8 mouse cellular contexts compared by ENCODE assay signal in genomic region chr9:116807166-116808081, GRCm38 (mm10).
DNase-seq lines count a peak whose midpoint lies in the region; ATAC-seq and TF ChIP-seq lines count a peak whose summit lies in the region.

No protein-coding gene starts in this region.

- peak; percentile 38 for DNase-seq in left cerebral cortex, postnatal 4 days
- DNase-seq in left cerebral cortex, adult 9 months (ENCODE audit: low spot score in 2 of 2), result no peak
- peak; percentile 59 for DNase-seq in hindbrain, embryonic 11.5 days (ENCODE audit: low spot score)
- peak; percentile 70 for DNase-seq in lung, postnatal 36 days
- DNase-seq in stomach, postnatal 0 days (ENCODE audit: low spot score), result peak; percentile 19
- no peak for DNase-seq in spleen, adult 18-20 months
- no peak for DNase-seq in adrenal gland, postnatal 4 days (ENCODE audit: low spot score in 2 of 2)

- H3K9ac ChIP-seq in forebrain, embryonic 15.5 days (replicated peaks), result no peak overlapping the region
- no peak overlapping the region; the same call in 1 of the 2 replicates for H3K9ac ChIP-seq in hindbrain, embryonic 11.5 days (ENCODE audit: low read depth, low read length)
- no peak overlapping the region; the same call in 1 of the 2 replicates for H3K9ac ChIP-seq in stomach, postnatal 0 days (ENCODE audit: low read length)

- no peak for TF ChIP-seq EP300 in stomach, postnatal 0 days (optimal IDR thresholded peaks at IDR 0.05)

- peaks cover 27% of the 10 kb centered on the region for H3K4me1 ChIP-seq in forebrain, embryonic 15.5 days
- peaks cover 6% of the 10 kb centered on the region; the same call in 1 of the 2 replicates for H3K4me1 ChIP-seq in hindbrain, embryonic 11.5 days (replicated peaks; ENCODE audit: control insufficient read depth, insufficient read depth, low read length)
- H3K4me1 ChIP-seq in stomach, postnatal 0 days (replicated peaks; ENCODE audit: control insufficient read depth, insufficient read depth), result peaks cover 2% of the 10 kb centered on the region; the same call in 1 of the 2 replicates

- TF ChIP-seq CTCF in stomach, postnatal 0 days (IDR thresholded peaks at IDR 0.05; ENCODE audit: low read depth), result no peak; the same call in 1 of the 2 replicates

- peak overlapping the region; percentile 53 for H3K27ac ChIP-seq in forebrain, embryonic 15.5 days (replicated peaks)
- H3K27ac ChIP-seq in hindbrain, embryonic 11.5 days (ENCODE audit: low read depth, low read length), result peak overlapping the region; percentile 49; the same call in 1 of the 2 replicates
- H3K27ac ChIP-seq in stomach, postnatal 0 days (replicated peaks), result peak overlapping the region; percentile 80

- ATAC-seq in forebrain, embryonic 15.5 days (replicated peaks), result peak; percentile 78
- peak; percentile 85 for ATAC-seq in hindbrain, embryonic 11.5 days (ENCODE audit: low FRiP score)
- ATAC-seq in stomach, postnatal 0 days (ENCODE audit: low FRiP score, low TSS enrichment), result peak; percentile 42; the same call in 1 of the 2 replicates

- no peak overlapping the region for H3K4me2 ChIP-seq in forebrain, embryonic 15.5 days (replicated peaks)
- H3K4me2 ChIP-seq in hindbrain, embryonic 11.5 days (replicated peaks; ENCODE audit: low read depth, low read length), result no peak overlapping the region
- H3K4me2 ChIP-seq in stomach, postnatal 0 days (replicated peaks; ENCODE audit: low read depth), result no peak overlapping the region

- H3K36me3 ChIP-seq in forebrain, embryonic 15.5 days, result no peaks in the 10 kb centered on the region
- H3K36me3 ChIP-seq in hindbrain, embryonic 11.5 days (ENCODE audit: control insufficient read depth, insufficient read depth, low read length), result no peaks in the 10 kb centered on the region
- no peaks in the 10 kb centered on the region for H3K36me3 ChIP-seq in stomach, postnatal 0 days (ENCODE audit: control insufficient read depth, insufficient read depth, low read length)

- 4% methylated on average over 16 of the region's 16 CpGs for whole genome bisulfite sequencing in forebrain, embryonic 15.5 days
- WGBS in hindbrain, embryonic 11.5 days, result 19% methylated on average over 16 of the region's 16 CpGs
- WGBS in stomach, postnatal 0 days, result 33% methylated on average over 16 of the region's 16 CpGs

- peaks cover 35% of the 10 kb centered on the region; the same call in 1 of the 2 replicates for H3K27me3 ChIP-seq in forebrain, embryonic 15.5 days
- H3K27me3 ChIP-seq in hindbrain, embryonic 11.5 days (ENCODE audit: control insufficient read depth, insufficient read depth, low read length), result no peaks in the 10 kb centered on the region
- H3K27me3 ChIP-seq in stomach, postnatal 0 days (ENCODE audit: control insufficient read depth, insufficient read depth, low read length), result no peaks in the 10 kb centered on the region

- no peaks in the 10 kb centered on the region for H3K9me3 ChIP-seq in forebrain, embryonic 15.5 days
- no peaks in the 10 kb centered on the region for H3K9me3 ChIP-seq in hindbrain, embryonic 11.5 days (ENCODE audit: control insufficient read depth, low read length)
- H3K9me3 ChIP-seq in stomach, postnatal 0 days (ENCODE audit: control insufficient read depth, low read length), result no peaks in the 10 kb centered on the region

- H3K4me3 ChIP-seq in forebrain, embryonic 15.5 days, result no peak overlapping the region
- no peak overlapping the region for H3K4me3 ChIP-seq in hindbrain, embryonic 11.5 days (ENCODE audit: low read depth, low read length)
- no peak overlapping the region for H3K4me3 ChIP-seq in stomach, postnatal 0 days (ENCODE audit: low read depth, low read length)

- intact Hi-C loops in left cerebral cortex, postnatal 4 days (cut with DNase I), result no loop called here

Comparison
In these comparisons a context has a peak if more than half of its experiments do, and no peak if none do; other contexts are left out.
1. DNase-seq: peak in left cerebral cortex, postnatal 4 days (single experiment), hindbrain, embryonic 11.5 days (single experiment), lung, postnatal 36 days (single experiment) and stomach, postnatal 0 days (single experiment); none in left cerebral cortex, adult 9 months (0 of 2), spleen, adult 18-20 months (0 of 2) and adrenal gland, postnatal 4 days (0 of 2).
2. Peak in every context shown above with its lines, with median percentiles within 50 percentile points of each other: ATAC-seq and H3K27ac ChIP-seq.